ENCODE assay signal across 8 mouse cellular contexts in the genomic region with DNA sequence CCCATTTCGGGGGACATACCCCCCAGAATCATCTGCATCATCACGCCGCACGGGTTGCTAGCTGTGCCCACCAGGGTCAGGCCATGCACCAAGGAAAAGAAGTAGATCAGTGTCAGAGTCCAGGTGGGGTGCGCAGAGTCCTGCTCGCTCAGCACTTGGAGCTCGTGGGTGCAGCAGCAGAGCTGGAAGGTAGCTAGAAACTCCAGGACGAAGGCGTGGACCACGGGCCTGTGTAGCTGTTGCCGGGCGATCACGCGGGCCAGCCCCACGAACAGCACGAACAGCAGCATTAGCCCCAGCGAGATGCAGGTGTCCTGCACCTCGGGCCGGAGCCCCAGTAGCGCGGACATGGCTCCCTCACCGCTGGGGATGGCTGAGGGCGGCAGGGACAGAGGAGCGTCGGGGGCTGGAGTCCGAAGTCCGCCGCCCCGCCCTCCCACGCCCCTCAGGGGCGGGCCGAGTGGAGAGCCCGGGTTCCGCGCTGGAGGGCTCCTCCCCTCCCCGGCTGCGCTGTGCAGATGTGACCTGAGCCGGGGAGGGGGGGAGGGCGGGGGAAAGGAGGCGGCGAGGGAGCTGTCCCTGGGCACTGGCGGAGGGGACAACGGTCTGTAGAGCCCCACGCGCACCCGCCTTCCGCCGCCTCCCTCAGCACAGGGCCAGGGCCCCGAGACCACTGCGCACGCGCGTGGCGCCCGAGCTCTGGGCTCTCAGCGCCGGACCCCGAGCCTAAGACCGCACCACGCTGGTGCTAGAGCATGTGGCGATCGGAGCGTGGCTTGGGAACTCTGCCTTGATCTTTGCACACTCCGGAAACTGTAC. TPM values are rescaled to one million over a fixed set of nuclear protein-coding genes. Genes with fewer than 3 reads are reported as not detected.
DNase-seq lines count a peak whose midpoint lies in the region; ATAC-seq and TF ChIP-seq lines count a peak whose summit lies in the region.

A gene (minus strand): TSS at position 652 of the 819 bp plus-strand sequence.

- no peak for TF ChIP-seq RAD21 in MEL (IDR thresholded peaks at IDR 0.05; ENCODE audit: low read depth, low read length)

- no peak for TF ChIP-seq EP300 in MEL (IDR thresholded peaks at IDR 0.05; ENCODE audit: low read depth in 1 of 2, low read length in 2 of 2)

- H3K27ac ChIP-seq in MEL (ENCODE audit: control insufficient read depth, low read depth, low read length) = 0 out of 2 replicates have a peak within 1 kb of the TSS, but pooled peaks have one; percentile 0
- H3K27ac ChIP-seq in forebrain, postnatal 0 days (ENCODE audit: low read depth, low read length) = no peak within 1 kb of the TSS
- H3K27ac ChIP-seq in layer of hippocampus, adult 2 months = peak within 1 kb of the TSS; percentile 91
- H3K27ac ChIP-seq in lung, embryonic 15.5 days = peak within 1 kb of the TSS; percentile 27

- H3K9ac ChIP-seq in MEL (ENCODE audit: control insufficient read depth, low read depth, low read length, poor library complexity, severe bottlenecking) = peak within 1 kb of the TSS; percentile 87
- peak within 1 kb of the TSS; percentile 64 for H3K9ac ChIP-seq in forebrain, postnatal 0 days
- H3K9ac ChIP-seq in lung, embryonic 15.5 days = peak within 1 kb of the TSS; percentile 58

- peaks cover 6 to 30% of the 10 kb centered on the region in 2 experiments for H3K4me1 ChIP-seq in MEL (ENCODE audit: control insufficient read depth in 1 of 2, insufficient read depth in 2 of 2, low read length in 2 of 2)
- H3K4me1 ChIP-seq in forebrain, postnatal 0 days (ENCODE audit: insufficient read depth) = peaks cover 3% of the 10 kb centered on the region; the same call in 1 of the 2 replicates
- H3K4me1 ChIP-seq in lung, embryonic 15.5 days = peaks cover 15% of the 10 kb centered on the region

- peaks cover 4% of the 10 kb centered on the region; the same call in 1 of the 2 replicates for H3K79me2 ChIP-seq in MEL (ENCODE audit: control insufficient read depth, insufficient read depth, low read length, poor library complexity)

- peak; percentile 92 for ATAC-seq in forebrain, postnatal 0 days
- peak; percentile 97 for ATAC-seq in lung, embryonic 15.5 days (ENCODE audit: borderline replicate concordance, extremely low read depth, low FRiP score, low TSS enrichment)

- H3K4me2 ChIP-seq in forebrain, postnatal 0 days (ENCODE audit: low read depth) = peak within 1 kb of the TSS; percentile 97
- H3K4me2 ChIP-seq in lung, embryonic 15.5 days = peak within 1 kb of the TSS; percentile 97

- H3K9me3 ChIP-seq in MEL (replicated peaks; ENCODE audit: insufficient read depth, low read length) = no peaks in the 10 kb centered on the region
- no peaks in the 10 kb centered on the region for H3K9me3 ChIP-seq in forebrain, postnatal 0 days (ENCODE audit: low read length)
- H3K9me3 ChIP-seq in lung, embryonic 15.5 days = no peaks in the 10 kb centered on the region

- intact Hi-C loops in heart, postnatal 36 days (cut with DNase I) = no loop called here

- TF ChIP-seq CTCF in MEL (IDR thresholded peaks at IDR 0.05 in 2 of 3, conservative IDR thresholded peaks at IDR 0.05 in 1 of 3; ENCODE audit: control insufficient read depth in 1 of 3, insufficient read depth in 1 of 3, low read depth in 2 of 3, low read length in 3 of 3, poor library complexity in 1 of 3, severe bottlenecking in 1 of 3) = no peak
- TF ChIP-seq CTCF in forebrain, postnatal 0 days (IDR thresholded peaks at IDR 0.05; ENCODE audit: low read depth) = no peak
- TF ChIP-seq CTCF in layer of hippocampus, adult 2 months (conservative IDR thresholded peaks at IDR 0.05) = no peak

- 2% methylated on average over 54 of the region's 64 CpGs for WGBS in forebrain, postnatal 0 days
- WGBS in lung, embryonic 15.5 days = under 1% methylated on average over 45 of the region's 64 CpGs

- peak; percentile 43 to 68 for TF ChIP-seq POLR2A in MEL (IDR thresholded peaks at IDR 0.05; ENCODE audit: control insufficient read depth in 1 of 2, insufficient read depth in 1 of 2, low read depth in 1 of 2, low read length in 2 of 2, poor library complexity in 1 of 2)

- peaks cover 0 to 14% of the 10 kb centered on the region in 2 experiments; a peak in 2 of 4 replicates for H3K36me3 ChIP-seq in MEL (ENCODE audit: control insufficient read depth in 1 of 2, insufficient read depth in 2 of 2, low read length in 2 of 2)
- H3K36me3 ChIP-seq in forebrain, postnatal 0 days (ENCODE audit: insufficient read depth) = no peaks in the 10 kb centered on the region
- H3K36me3 ChIP-seq in lung, embryonic 15.5 days = no peaks in the 10 kb centered on the region

- peak; percentile 85 for DNase-seq in MEL (ENCODE audit: low read depth, low spot score)
- peak; percentile 83 to 86 for DNase-seq in cerebellum, adult 18-20 months
- DNase-seq in forebrain, postnatal 0 days = peak; percentile 79
- DNase-seq in heart, postnatal 36 days = peak; percentile 86 to 87
- DNase-seq in layer of hippocampus, adult 2 months (ENCODE audit: low spot score in 2 of 2) = peak; percentile 63 to 70
- DNase-seq in ovary, adult 18-20 months (ENCODE audit: low spot score) = peak; percentile 85
- DNase-seq in thymus, postnatal 0 days (ENCODE audit: low spot score) = peak; percentile 86

- H3K4me3 ChIP-seq in MEL (ENCODE audit: control insufficient read depth in 1 of 2, insufficient read depth in 1 of 2, low read depth in 2 of 2, low read length in 2 of 2) = peak within 1 kb of the TSS; percentile 71 to 81
- peak within 1 kb of the TSS; percentile 80 for H3K4me3 ChIP-seq in forebrain, postnatal 0 days (ENCODE audit: low read depth, low read length)
- H3K4me3 ChIP-seq in layer of hippocampus, adult 2 months = peak within 1 kb of the TSS; percentile 85
- H3K4me3 ChIP-seq in lung, embryonic 15.5 days = peak within 1 kb of the TSS; percentile 62

- H3K27me3 ChIP-seq in MEL (ENCODE audit: control insufficient read depth in 1 of 2, insufficient read depth in 2 of 2, low read length in 2 of 2) = no peaks in the 10 kb centered on the region
- H3K27me3 ChIP-seq in forebrain, postnatal 0 days (ENCODE audit: insufficient read depth, low read length) = no peaks in the 10 kb centered on the region; the same call in none of the 2 replicates
- H3K27me3 ChIP-seq in lung, embryonic 15.5 days = peaks cover 7% of the 10 kb centered on the region; the same call in 1 of the 2 replicates

TF ChIP-seq in MEL, 35 proteins besides CTCF, POLR2A, EP300 and RAD21:
- TF ChIP-seq ZMIZ1 (IDR thresholded peaks at IDR 0.05; ENCODE audit: low read depth, low read length) (0 out of 2 replicates have a peak, but pooled peaks have one; percentile 19), TCF12 (IDR thresholded peaks at IDR 0.05; ENCODE audit: low read depth, low read length) (no peak), NRF1 (IDR thresholded peaks at IDR 0.05; ENCODE audit: insufficient read depth, low read depth, low read length, poor library complexity, severe bottlenecking) (peak; percentile 84), MAFK (IDR thresholded peaks at IDR 0.05; ENCODE audit: borderline replicate concordance, low read depth, low read length) (no peak), HCFC1 (IDR thresholded peaks at IDR 0.05; ENCODE audit: low read depth, low read length) (peak; percentile 39; the same call in 1 of the 2 replicates), TAL1 (IDR thresholded peaks at IDR 0.05; ENCODE audit: low read length) (no peak), MEF2A (IDR thresholded peaks at IDR 0.05; ENCODE audit: extremely low read depth, insufficient replicate concordance, low read depth, low read length, poor library complexity, severe bottlenecking) (no peak), KAT2A (conservative IDR thresholded peaks at IDR 0.05; ENCODE audit: low read depth, low read length) (no peak), SIN3A (IDR thresholded peaks at IDR 0.05; ENCODE audit: low read length) (no peak; the same call in 1 of the 2 replicates), CHD1 (IDR thresholded peaks at IDR 0.05; ENCODE audit: low read depth, low read length) (no peak), NELFE (IDR thresholded peaks at IDR 0.05; ENCODE audit: low read depth, low read length) (peak; percentile 60), MAX (IDR thresholded peaks at IDR 0.05; ENCODE audit: low read length) (peak; percentile 65), MYC (IDR thresholded peaks at IDR 0.05; ENCODE audit: low read depth, low read length) (peak; percentile 77), RCOR1 (IDR thresholded peaks at IDR 0.05; ENCODE audit: low read depth, low read length) (no peak), MXI1 (IDR thresholded peaks at IDR 0.05; ENCODE audit: low read depth, low read length) (no peak), ZNF384 (IDR thresholded peaks at IDR 0.05; ENCODE audit: low read depth, low read length) (no peak), TBP (IDR thresholded peaks at IDR 0.05; ENCODE audit: low read depth, low read length) (no peak)

RNA-seq across cellular contexts. Expression of the gene that starts here (rescaled TPM):
- 0.65 and 0.89 TPM in 2 replicates for total RNA-seq in MEL (2012; rRNA removed)
- polyA plus RNA-seq in MEL (2012; ENCODE audit: insufficient read depth in 1 of 2, insufficient read length in 2 of 2, low read depth in 1 of 2, low replicate concordance in 2 of 2, missing spikeins in 1 of 2) = 1 to 10 TPM in 1 of 2 experiments, not detected in 1; 3.9 TPM
- total RNA-seq in forebrain, postnatal 0 days (2014; rRNA removed) = 8.3 and 8.4 TPM in 2 replicates
- polyA plus RNA-seq in forebrain, postnatal 0 days (2015; fragmentation: Nextera tagmentation; extraction: Ambion mirVana) = 16.6 and 22.4 TPM in 2 replicates
- total RNA-seq in heart, postnatal 36 days (2021) = 1 to 10 TPM; 1.2 to 3.3 TPM
- total RNA-seq in layer of hippocampus, adult 2 months (2021) = 10 to 100 TPM; 37.7 to 38.9 TPM
- polyA plus RNA-seq in lung, embryonic 15.5 days (2015; fragmentation: Nextera tagmentation; extraction: Ambion mirVana) = 4.4 and 6.7 TPM in 2 replicates
- 368 and 376 TPM in 2 replicates for polyA plus RNA-seq in thymus, postnatal 0 days (2015; fragmentation: Nextera tagmentation; extraction: Ambion mirVana)

Comparison
In these comparisons a context has a peak if more than half of its experiments do, and no peak if none do; other contexts are left out.
1. RNA of the gene that starts here (polyA plus RNA-seq): 368 to 376 TPM in thymus, postnatal 0 days; 16.6 to 22.4 TPM in forebrain, postnatal 0 days, 4.4 to 6.7 TPM in lung, embryonic 15.5 days and 3.9 TPM in MEL; every median in the first group is over 10 times any median in the second.
2. Peak in every context shown above with its lines, with median percentiles within 50 percentile points of each other: DNase-seq, H3K4me3 ChIP-seq and H3K9ac ChIP-seq.